Mouse (Mus musculus): ENCODE data around the gene Rhox3e. TPM values are rescaled to one million over a fixed set of nuclear protein-coding genes. Genes with fewer than 3 reads are reported as not detected.
"Not testable (repeated sequence)": the region's sequence is repeated elsewhere in the genome, so short reads cannot be mapped to it uniquely, and the experiment has no call there.

The Rhox3e gene
- polyA plus RNA-seq (2015; fragmentation: Nextera tagmentation; extraction: Ambion mirVana) = not detected in 2 replicates

DNA sequence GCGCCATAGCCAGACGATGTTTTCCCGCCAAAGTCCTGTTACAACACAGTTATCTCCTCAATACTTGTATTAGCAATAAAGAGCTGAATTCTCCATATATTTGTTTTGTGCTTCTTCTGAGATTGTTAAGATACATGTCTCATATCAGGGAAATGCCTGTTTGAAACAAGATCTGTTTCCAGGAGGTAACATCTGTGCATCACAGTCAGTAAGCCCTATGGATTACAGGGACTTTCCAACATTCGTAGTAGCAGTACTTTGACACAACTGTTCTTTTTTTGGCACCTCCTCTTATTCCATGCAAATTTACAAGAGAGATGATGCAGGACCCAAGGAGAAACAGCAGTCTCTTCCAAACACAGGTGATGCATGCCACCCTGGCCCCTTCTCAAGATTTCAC is at the start of gene Rhox3e:
Rhox3e (plus strand) TSS at position 301 of the 400 bp plus-strand sequence.
- H3K9ac ChIP-seq (replicated peaks); H3K27me3 ChIP-seq (replicated peaks); ATAC-seq (ENCODE audit: low FRiP score); H3K36me3 ChIP-seq; H3K27ac ChIP-seq (replicated peaks); H3K4me3 ChIP-seq (replicated peaks); H3K4me1 ChIP-seq; H3K4me2 ChIP-seq; H3K9me3 ChIP-seq (replicated peaks): not testable (repeated sequence)
- WGBS = 100% methylated on average over 1 of the region's 4 CpGs

GRCm38 (mm10) chrX:37514059-37514458 is 27.8 kb upstream of the Rhox3e start, which contains the start of gene Rhox4d:
Rhox4d (plus strand) TSS chrX:37514359.
- ATAC-seq (ENCODE audit: low FRiP score); H3K9ac ChIP-seq (replicated peaks): not testable (repeated sequence)
- WGBS = 97% methylated on average over 14 of the region's 18 CpGs

DNA sequence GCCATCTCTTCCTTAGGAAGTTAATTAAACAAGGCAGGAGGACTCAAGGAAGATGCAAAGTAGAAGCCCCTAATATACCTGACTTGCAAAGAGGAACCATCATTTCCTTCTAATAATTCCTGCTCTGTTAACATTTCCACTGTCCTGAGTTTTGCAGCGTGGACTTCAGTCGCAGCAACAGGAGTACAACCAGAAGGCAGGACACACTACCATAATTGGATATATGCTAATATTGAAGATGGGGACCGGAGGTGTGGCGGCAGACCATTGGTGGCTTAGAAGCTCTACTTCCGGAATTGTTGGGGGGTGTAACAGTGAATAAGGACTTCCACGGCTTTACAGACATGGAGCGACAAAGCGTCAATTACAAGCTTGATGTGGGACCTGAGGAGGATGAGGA is 11.7 kb upstream of the Rhox3e start, which contains the start of gene Rhox2e:
Rhox2e (plus strand) TSS at position 301 of the 400 bp plus-strand sequence.
- not testable (repeated sequence) for ATAC-seq (ENCODE audit: low FRiP score); H3K36me3 ChIP-seq; H3K9ac ChIP-seq (replicated peaks); H3K9me3 ChIP-seq (replicated peaks); H3K27me3 ChIP-seq (replicated peaks); H3K4me2 ChIP-seq; H3K27ac ChIP-seq (replicated peaks); H3K4me1 ChIP-seq; H3K4me3 ChIP-seq (replicated peaks)
- WGBS = 89% methylated on average over 2 of the region's 8 CpGs

More at GRCm38 (mm10) chrX:37514059-37514458, 27.8 kb upstream of the Rhox3e start, which contains the start of gene Rhox4d:
- H3K36me3 ChIP-seq; H3K27ac ChIP-seq (replicated peaks); H3K4me3 ChIP-seq (replicated peaks); H3K4me2 ChIP-seq; H3K9me3 ChIP-seq (replicated peaks); H3K4me1 ChIP-seq; H3K27me3 ChIP-seq (replicated peaks): not testable (repeated sequence)

DNA sequence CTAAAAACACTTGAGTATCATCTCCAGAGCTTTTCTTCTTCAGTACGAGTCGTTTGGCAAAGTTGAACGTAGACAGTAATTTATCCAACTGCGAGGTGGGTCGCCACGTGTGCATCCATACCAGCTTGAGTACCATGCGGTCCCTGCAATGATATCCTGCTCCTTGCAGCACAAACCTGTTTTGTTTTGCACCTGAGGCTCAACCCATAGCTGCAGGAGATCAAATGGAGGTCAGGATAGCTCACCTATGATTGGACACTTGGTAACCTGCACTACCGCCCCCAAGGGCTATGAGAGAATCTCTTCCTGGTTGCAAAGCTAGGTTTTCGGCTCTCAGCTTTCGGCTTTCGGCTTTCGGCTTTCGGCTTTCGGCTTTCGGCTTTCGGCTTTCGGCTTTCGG is 15.3 kb downstream of the Rhox3e start, which contains the start of gene Rhox4e:
Rhox4e (plus strand) TSS at position 301 of the 400 bp plus-strand sequence.
- not testable (repeated sequence) for H3K4me2 ChIP-seq; H3K27me3 ChIP-seq (replicated peaks); H3K9ac ChIP-seq (replicated peaks); H3K27ac ChIP-seq (replicated peaks); ATAC-seq (ENCODE audit: low FRiP score); H3K9me3 ChIP-seq (replicated peaks); H3K4me3 ChIP-seq (replicated peaks); H3K36me3 ChIP-seq; H3K4me1 ChIP-seq
- WGBS = 96% methylated on average over 10 of the region's 18 CpGs

GRCm38 (mm10) chrX:37571105-37571504 is 29.3 kb downstream of the Rhox3e start, which contains the start of gene Rhox2f:
Rhox2f (plus strand) TSS chrX:37571405.
- not testable (repeated sequence) for H3K4me1 ChIP-seq; H3K9ac ChIP-seq (replicated peaks); H3K36me3 ChIP-seq; H3K27ac ChIP-seq (replicated peaks); H3K4me2 ChIP-seq; H3K4me3 ChIP-seq (replicated peaks); H3K9me3 ChIP-seq (replicated peaks); ATAC-seq (ENCODE audit: low FRiP score); H3K27me3 ChIP-seq (replicated peaks)
- 93% methylated on average over 8 of the region's 8 CpGs for WGBS

- 84% methylated on average over 2 of the region's 2 CpGs for WGBS
- not testable (repeated sequence) for H3K9me3 ChIP-seq (replicated peaks); H3K4me1 ChIP-seq; H3K9ac ChIP-seq (replicated peaks); H3K36me3 ChIP-seq; H3K27me3 ChIP-seq (replicated peaks); ATAC-seq (ENCODE audit: low FRiP score); H3K4me3 ChIP-seq (replicated peaks); H3K4me2 ChIP-seq; H3K27ac ChIP-seq (replicated peaks)
These were observed 30.8 kb downstream of the Rhox3e start for GRCm38 (mm10) chrX:37572638-37573037.

DNA sequence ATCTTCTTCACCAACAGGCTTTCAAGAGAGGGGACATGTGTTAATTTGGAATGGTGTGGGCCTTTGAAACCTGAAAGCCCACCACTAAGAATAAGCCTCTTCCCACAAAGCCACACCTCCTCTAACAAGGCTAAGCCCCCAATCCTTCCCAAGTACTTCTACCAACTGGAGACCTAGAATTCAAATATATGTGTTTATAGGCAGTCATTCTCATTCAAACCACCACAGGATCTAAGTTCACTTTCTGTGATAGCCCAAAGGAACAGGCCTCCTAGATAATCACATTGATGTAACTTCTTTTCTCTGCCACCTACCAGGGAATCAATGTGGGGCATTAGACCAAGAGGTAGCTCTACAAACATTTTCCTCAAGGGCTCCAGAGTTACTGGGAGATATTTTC is 38.9 kb downstream of the Rhox3e start, which contains the start of gene Rhox3f:
Rhox3f (plus strand) TSS at position 301 of the 400 bp plus-strand sequence.
- H3K9ac ChIP-seq (replicated peaks); H3K27ac ChIP-seq (replicated peaks); H3K4me3 ChIP-seq (replicated peaks); H3K27me3 ChIP-seq (replicated peaks); H3K9me3 ChIP-seq (replicated peaks); H3K36me3 ChIP-seq; H3K4me1 ChIP-seq; H3K4me2 ChIP-seq; ATAC-seq (ENCODE audit: low FRiP score): not testable (repeated sequence)

Other genes with a start within 250 kb of the Rhox3e start
- not detected in 2 replicates for gene Rhox3a2, start 162.0 kb upstream of the Rhox3e start, polyA plus RNA-seq (2015; fragmentation: Nextera tagmentation; extraction: Ambion mirVana)
- 8.1 TPM in 1 of 2 replicates, not detected in the other for gene Rhox4a2, start 151.2 kb upstream of the Rhox3e start, polyA plus RNA-seq (2015; fragmentation: Nextera tagmentation; extraction: Ambion mirVana)
- not detected in 2 replicates for gene Rhox2b, start 130.0 kb upstream of the Rhox3e start, polyA plus RNA-seq (2015; fragmentation: Nextera tagmentation; extraction: Ambion mirVana)
- gene Rhox4b, start 109.5 kb upstream of the Rhox3e start, polyA plus RNA-seq (2015; fragmentation: Nextera tagmentation; extraction: Ambion mirVana) = 3.9 TPM in 1 of 2 replicates, not detected in the other
- gene Rhox2c, start 88.3 kb upstream of the Rhox3e start, polyA plus RNA-seq (2015; fragmentation: Nextera tagmentation; extraction: Ambion mirVana) = not detected in 2 replicates
- not detected in 2 replicates for gene Rhox3c, start 83.4 kb upstream of the Rhox3e start, polyA plus RNA-seq (2015; fragmentation: Nextera tagmentation; extraction: Ambion mirVana)
- not detected in 2 replicates for gene Rhox4c, start 61.7 kb upstream of the Rhox3e start, polyA plus RNA-seq (2015; fragmentation: Nextera tagmentation; extraction: Ambion mirVana)
- gene Rhox2d, start 48.6 kb upstream of the Rhox3e start, polyA plus RNA-seq (2015; fragmentation: Nextera tagmentation; extraction: Ambion mirVana) = not detected in 2 replicates
- gene Rhox4d, start 27.7 kb upstream of the Rhox3e start, polyA plus RNA-seq (2015; fragmentation: Nextera tagmentation; extraction: Ambion mirVana) = not detected in 2 replicates
- not detected in 2 replicates for gene Rhox2e, start 11.6 kb upstream of the Rhox3e start, polyA plus RNA-seq (2015; fragmentation: Nextera tagmentation; extraction: Ambion mirVana)
- not detected in 2 replicates for gene Rhox4e, start 15.4 kb downstream of the Rhox3e start, polyA plus RNA-seq (2015; fragmentation: Nextera tagmentation; extraction: Ambion mirVana)
- gene Rhox2f, start 29.4 kb downstream of the Rhox3e start, polyA plus RNA-seq (2015; fragmentation: Nextera tagmentation; extraction: Ambion mirVana) = 0.36 TPM in 1 of 2 replicates, not detected in the other
- gene Rhox3f, start 39.0 kb downstream of the Rhox3e start, polyA plus RNA-seq (2015; fragmentation: Nextera tagmentation; extraction: Ambion mirVana) = not detected in 2 replicates
- not detected in 2 replicates for gene Rhox4f, start 65.7 kb downstream of the Rhox3e start, polyA plus RNA-seq (2015; fragmentation: Nextera tagmentation; extraction: Ambion mirVana)
- gene Rhox3g, start 86.6 kb downstream of the Rhox3e start, polyA plus RNA-seq (2015; fragmentation: Nextera tagmentation; extraction: Ambion mirVana) = not detected in 2 replicates
- not detected in 2 replicates for gene Rhox2g, start 101.5 kb downstream of the Rhox3e start, polyA plus RNA-seq (2015; fragmentation: Nextera tagmentation; extraction: Ambion mirVana)
- gene Rhox4g, start 109.3 kb downstream of the Rhox3e start, polyA plus RNA-seq (2015; fragmentation: Nextera tagmentation; extraction: Ambion mirVana) = not detected in 2 replicates
- gene Rhox3h, start 126.7 kb downstream of the Rhox3e start, polyA plus RNA-seq (2015; fragmentation: Nextera tagmentation; extraction: Ambion mirVana) = not detected in 2 replicates
- gene Rhox2h, start 131.3 kb downstream of the Rhox3e start, polyA plus RNA-seq (2015; fragmentation: Nextera tagmentation; extraction: Ambion mirVana) = not detected in 2 replicates